15 mouse cellular contexts compared by ENCODE assay signal in the genomic region with DNA sequence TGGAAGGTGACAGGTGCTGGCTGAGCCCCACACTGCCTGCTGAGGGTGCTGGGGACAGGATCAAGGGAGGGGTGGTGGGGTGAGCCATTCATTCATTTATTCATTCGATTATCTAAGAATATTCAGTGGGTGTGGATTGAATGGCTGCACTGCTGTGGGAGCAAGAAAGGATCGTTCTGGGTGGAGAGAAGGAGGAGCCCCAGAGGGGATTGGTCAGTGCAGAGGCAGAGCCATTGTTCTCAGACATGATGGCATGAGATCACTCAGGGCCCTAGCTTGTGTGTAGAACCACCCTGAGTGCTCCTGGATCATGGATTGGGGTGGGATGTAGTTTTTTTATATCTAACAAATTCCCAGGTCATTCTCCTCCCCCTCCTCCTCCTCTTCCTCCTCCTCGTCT.
"Had no signal": no experiment of that assay in that cellular context is flagged by ENCODE, and none has a peak within 500 bp of the region (broad histone marks: within the 10 kb centered on the region; RNA-seq: fewer than 3 reads in every experiment).

No protein-coding gene starts in this region.

- H3K9ac ChIP-seq: hindbrain, embryonic 14.5 days; intestine, embryonic 15.5 days; liver, embryonic 15.5 days; lung, embryonic 14.5 days; neural tube, embryonic 12.5 days had no signal

- H3K36me3 ChIP-seq: intestine, embryonic 15.5 days; limb, embryonic 10.5 days; liver, embryonic 15.5 days; neural tube, embryonic 12.5 days had no signal

- H3K4me2 ChIP-seq: hindbrain, embryonic 14.5 days; intestine, embryonic 15.5 days; liver, embryonic 11.5 days; liver, embryonic 15.5 days; lung, embryonic 14.5 days; neural tube, embryonic 12.5 days had no signal

- DNase-seq: lung, embryonic 14.5 days; lung, postnatal 14 days; right cerebral cortex, adult 18-20 months; right cerebral cortex, postnatal 25 days; thymus, adult 18-20 months; thymus, postnatal 14 days had no signal

- H3K27me3 ChIP-seq: intestine, embryonic 15.5 days; neural tube, embryonic 12.5 days had no signal

- H3K4me1 ChIP-seq: liver, embryonic 15.5 days had no signal

- H3K9me3 ChIP-seq: intestine, embryonic 15.5 days; limb, embryonic 10.5 days; liver, embryonic 15.5 days; megakaryocyte, embryonic 14.5 days; neural tube, embryonic 12.5 days had no signal

- H3K4me3 ChIP-seq: intestine, embryonic 15.5 days; limb, embryonic 10.5 days; liver, embryonic 15.5 days; megakaryocyte, embryonic 14.5 days; neural tube, embryonic 12.5 days had no signal

- ATAC-seq: intestine, embryonic 15.5 days; midbrain, embryonic 16.5 days had no signal

- H3K27ac ChIP-seq: hindbrain, embryonic 14.5 days; intestine, embryonic 15.5 days; limb, embryonic 10.5 days; liver, embryonic 15.5 days; macrophage; neural tube, embryonic 12.5 days had no signal
